Mouse (Mus musculus) liver, adult 2 months (tissue): ENCODE data around the gene Cfl2.

ENCODE experiments used
- CTCF ChIP-seq: fragments of 200-500 bp; IDR thresholded peaks from 2 replicates; pipeline ENCODE4 v1.5.1; 2011; ENCODE audit warnings: low read depth, low read length, control low read depth
- POLR2A ChIP-seq: fragments of 200-500 bp; IDR thresholded peaks from 2 replicates; pipeline ENCODE4 v1.6.1; 2011; ENCODE audit warnings: low read length, control low read depth; ENCODE audit not compliant: insufficient read depth; ENCODE audit errors: extremely low read depth

DNA sequence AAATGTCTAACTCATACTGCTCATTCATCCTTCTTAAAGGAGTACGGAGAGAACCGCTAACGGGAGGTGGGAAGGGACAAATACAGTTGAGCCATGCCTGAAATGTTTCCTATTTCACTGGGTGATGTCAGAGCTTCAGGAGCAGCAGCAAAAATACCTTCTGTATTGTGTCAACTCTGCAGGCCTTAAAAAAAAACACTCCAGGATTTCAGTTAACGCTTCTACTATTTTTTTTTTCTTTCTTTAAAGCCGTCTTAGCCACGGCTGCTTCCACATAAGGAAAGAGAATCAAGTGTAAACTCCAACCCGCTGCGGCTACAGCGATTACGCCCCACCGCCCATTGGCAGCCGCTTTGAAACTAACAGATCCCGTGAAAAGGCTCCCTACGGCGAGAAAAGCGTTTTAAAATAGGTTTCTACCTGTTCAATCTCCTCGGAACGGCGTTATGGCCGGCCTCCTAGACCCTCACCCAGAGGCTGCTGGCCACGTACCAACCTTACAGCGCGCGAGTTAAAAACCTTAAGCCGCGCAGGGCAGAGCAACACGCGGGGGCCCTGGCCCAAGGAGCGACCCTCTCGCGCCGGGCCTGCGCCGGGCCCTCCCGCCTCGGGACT lies 579 bp downstream of the Cfl2 start:
- TF ChIP-seq CTCF (no peak), POLR2A (no peak)
